Mouse (Mus musculus) brain, adult 2 months (tissue): ENCODE measurements around the gene Lce1k.
"Not testable (repeated sequence)": the region's sequence is repeated elsewhere in the genome, so short reads cannot be mapped to it uniquely, and the experiment has no call there.

ENCODE experiments used
- DNase-seq: peaks from one replicate; pipeline ENCODE4 v3.0.0; 2011; ENCODE audit warnings: low read depth, low spot score

The Lce1k gene

GRCm38 (mm10) chr3:92807791-92808190 is at the start of gene Lce1k:
Gene Lce1k, minus strand, starts transcription at chr3:92807891.
- DNase-seq: no peak

DNA sequence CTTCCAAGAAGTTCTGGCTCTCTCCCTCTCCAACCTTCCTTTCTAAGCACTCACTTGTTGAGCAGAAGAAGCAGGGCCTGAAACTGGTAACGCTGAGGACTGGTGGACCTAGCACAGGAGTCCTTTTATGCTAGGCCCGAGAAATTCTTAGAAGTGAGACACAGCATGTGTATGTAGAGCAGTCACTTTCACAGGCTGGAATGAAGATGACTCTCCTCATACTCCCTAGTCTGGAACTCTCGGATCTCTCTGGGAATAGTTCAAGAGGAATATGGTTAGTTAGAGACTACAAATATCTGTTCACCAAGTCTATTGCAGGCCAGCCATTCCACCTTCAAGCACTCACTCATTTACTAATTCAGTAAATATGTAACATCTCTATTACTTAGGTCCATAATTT is 43.5 kb upstream of the Lce1k start, which contains the start of gene Lce1l:
Gene Lce1l (minus strand): TSS at position 101 of the 400 bp plus-strand sequence.
- no peak for DNase-seq

- no peak for DNase-seq
Observed at GRCm38 (mm10) chr3:92827108-92827507, 19.4 kb upstream of the Lce1k start, which contains the start of gene Kprp. Gene Kprp, minus strand, starts transcription at chr3:92827247.

GRCm38 (mm10) chr3:92825808-92826207 is 18.1 kb upstream of the Lce1k start:
- DNase-seq: peak; percentile 1

- DNase-seq: not testable (repeated sequence)
Observed at GRCm38 (mm10) chr3:92816036-92816435, 8.3 kb upstream of the Lce1k start.

DNA sequence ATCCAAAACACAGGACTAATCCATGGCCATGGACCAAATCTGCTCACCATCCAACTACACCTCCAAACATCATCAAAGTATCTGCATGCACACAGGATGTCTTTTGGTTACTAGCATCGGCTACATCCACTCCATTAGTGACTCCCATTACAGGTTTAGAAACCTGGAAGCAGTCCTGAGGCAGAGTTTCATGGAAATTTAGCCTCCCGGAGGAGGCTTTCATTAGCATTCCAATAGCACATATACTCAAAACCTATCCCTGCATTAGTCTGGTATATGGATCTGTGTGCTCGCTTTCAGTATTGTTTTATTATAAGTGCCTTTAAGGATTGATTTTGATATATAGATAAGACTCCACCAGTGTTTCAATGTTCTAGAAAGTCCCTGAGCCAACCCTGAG is 7.9 kb upstream of the Lce1k start:
- no peak for DNase-seq

DNA sequence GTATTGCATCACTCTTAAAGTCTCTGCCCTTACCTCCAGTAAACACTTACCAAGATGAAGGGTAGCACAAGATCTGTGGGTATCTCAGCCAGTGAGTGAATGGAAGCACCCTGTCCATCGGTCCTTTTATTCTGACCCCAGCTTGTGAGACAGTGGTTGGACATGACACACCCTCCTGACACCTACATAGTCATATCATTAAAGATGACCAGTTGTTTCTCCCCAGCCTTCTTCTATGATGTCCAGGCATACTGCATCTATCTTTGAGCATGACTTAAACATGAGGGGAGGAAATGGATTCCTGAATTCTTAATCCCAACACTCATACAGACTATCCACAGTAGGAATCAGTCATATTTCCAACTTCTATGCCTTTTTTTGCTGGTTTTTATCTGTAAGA is 17.3 kb downstream of the Lce1k start, which contains the start of gene Lce1j:
Gene Lce1j (minus strand): TSS at position 101 of the 400 bp plus-strand sequence.
- DNase-seq: no peak

GRCm38 (mm10) chr3:92778799-92779198 is 28.9 kb downstream of the Lce1k start, which contains the start of gene Lce1i:
Gene Lce1i, minus strand, starts transcription at chr3:92778899.
- DNase-seq: no peak

GRCm38 (mm10) chr3:92771573-92771972 is 36.1 kb downstream of the Lce1k start:
- peak; percentile 2 for DNase-seq

DNA sequence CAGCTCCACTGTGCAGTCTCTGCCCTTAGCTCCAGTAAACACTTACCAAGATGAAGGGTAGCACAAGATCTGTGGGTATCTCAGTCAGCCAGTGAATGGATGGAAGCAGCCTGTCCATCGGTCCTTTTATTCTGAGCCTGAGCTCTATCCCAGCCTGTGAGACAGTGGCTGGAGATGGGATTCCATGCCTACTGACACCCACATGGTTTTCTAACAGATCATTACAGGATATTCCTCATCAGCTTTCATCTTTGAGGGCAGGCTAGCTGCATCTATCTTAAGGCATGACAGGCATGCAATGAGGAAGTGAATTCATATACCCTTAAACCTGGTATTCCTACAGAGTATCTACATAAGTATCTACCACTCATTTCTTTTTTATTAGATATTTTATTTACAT is 42.7 kb downstream of the Lce1k start, which contains the start of gene Lce1h:
Gene Lce1h (minus strand): TSS at position 101 of the 400 bp plus-strand sequence.
- DNase-seq: no peak
